Mouse (Mus musculus) heart, adult 2 months (tissue): Measurements from ENCODE around the gene 4930404N11Rik. TPM values are rescaled to one million over a fixed set of nuclear protein-coding genes. Genes with fewer than 3 reads are reported as not detected.
A peak's percentile ranks its signal among the peaks of the same experiment; 100 is the strongest.

Source experiments
- DNase-seq, 2 experiments: peaks; one replicate each; pipeline ENCODE4 v3.0.0; 2021
- H3K27ac ChIP-seq: fragments of 200-600 bp; 2 replicates; pipeline ENCODE4 v1.8.1; 2022
- H3K27me3 ChIP-seq: fragments of 200-500 bp; 2 replicates; pipeline ENCODE4 v1.6.1; 2012; ENCODE audit warnings: mild to moderate bottlenecking, low read length, inconsistent platforms, mixed read lengths; ENCODE audit not compliant: control insufficient read depth, insufficient read depth
- H3K36me3 ChIP-seq: fragments of 200-500 bp; 2 replicates; pipeline ENCODE4 v1.6.1; 2012; ENCODE audit warnings: low read length, inconsistent platforms; ENCODE audit not compliant: control insufficient read depth, insufficient read depth
- H3K4me1 ChIP-seq: fragments of 200-500 bp; 2 replicates; pipeline ENCODE4 v1.6.1; 2011; ENCODE audit warnings: low read length; ENCODE audit not compliant: control insufficient read depth, insufficient read depth
- H3K4me3 ChIP-seq: fragments of 200-600 bp; 2 replicates; pipeline ENCODE4 v1.8.1; 2022
- H3K79me2 ChIP-seq: fragments of 200-500 bp; replicated peaks from 2 replicates; pipeline ENCODE4 v1.6.1; 2012; ENCODE audit warnings: mild to moderate bottlenecking, inconsistent platforms, low read length, moderate library complexity, mixed read lengths; ENCODE audit not compliant: control insufficient read depth, insufficient read depth
- H3K9ac ChIP-seq: fragments of 200-500 bp; 2 replicates; pipeline ENCODE4 v1.6.1; 2012; ENCODE audit warnings: low read depth, mild to moderate bottlenecking, control low read depth, inconsistent platforms, low read length, mixed read lengths
- CTCF ChIP-seq: fragments of 200-600 bp; IDR thresholded peaks from 2 replicates; pipeline ENCODE4 v1.8.1; 2022; ENCODE audit warnings: antibody characterized with exemption, mild to moderate bottlenecking, moderate library complexity
- EP300 ChIP-seq: fragments of 200-500 bp; IDR thresholded peaks from 2 replicates; pipeline ENCODE4 v1.6.1; 2011; ENCODE audit warnings: low read depth, low read length, control low read depth; ENCODE audit not compliant: insufficient read depth
- POLR2A ChIP-seq: fragments of 200-500 bp; IDR thresholded peaks from 2 replicates; pipeline ENCODE4 v1.6.1; 2011; ENCODE audit warnings: mild to moderate bottlenecking, low read depth, low read length, control low read depth; ENCODE audit not compliant: insufficient read depth
- WGBS: fragments of 180-500 bp; shearing (Covaris S2); methylation state at CpG from one replicate; pipeline ENCODE4 v1.1.7; 2018; 5-methylcytosine and 5-hydroxymethylcytosine counted together
- intact Hi-C: fragments of 180-260 bp; cut with DNase I; formaldehyde crosslinking; loops from one replicate; pipeline ENCODE4 v1.15.1; 2025
- polyA plus RNA-seq: library from polyadenylated mRNA; depleted of rRNA; stranded (reverse); fragments of >200 nt; gene quantifications from 2 replicates; pipeline ENCODE4 v1.2.3, GENCODE M21; 2012
- total RNA-seq, 2 experiments: library from RNA; stranded (reverse); gene quantifications; 2 replicates each; pipeline ENCODE4 v1.2.3; 2021

Gene 4930404N11Rik
- total and polyA plus RNA-seq, 3 experiments = 0.64 to 1.2 (median 1.1) TPM

GRCm38 (mm10) chr10:81328386-81328785 lies 37.2 kb downstream of the 4930404N11Rik start, which contains the start of gene Tbxa2r:
TSS of gene Tbxa2r (plus strand) at chr10:81328731.
- H3K4me3 ChIP-seq = peak within 1 kb of the TSS; percentile 27
- TF ChIP-seq POLR2A = no peak
- TF ChIP-seq CTCF = peak; percentile 41
- peak; percentile 74 to 81 for DNase-seq
- H3K79me2 ChIP-seq = no peaks in the 10 kb centered on the region
- WGBS = 22% methylated on average over 10 of the region's 10 CpGs
- H3K4me1 ChIP-seq = peaks cover 33% of the 10 kb centered on the region
- no peaks in the 10 kb centered on the region for H3K36me3 ChIP-seq
- intact Hi-C loops = no loop called here
- no peaks in the 10 kb centered on the region for H3K27me3 ChIP-seq
- peak within 1 kb of the TSS; percentile 86 for H3K27ac ChIP-seq
- H3K9ac ChIP-seq = peak within 1 kb of the TSS; percentile 52

- DNase-seq = peak in 1 of 2 experiments; percentile 61
- Histone ChIP-seq H3K79me2 (no peaks in the 10 kb centered on the region), H3K27me3 (no peaks in the 10 kb centered on the region), H3K27ac (peak overlapping the region; percentile 86), H3K4me3 (no peak overlapping the region), H3K4me1 (peaks cover 33% of the 10 kb centered on the region), H3K9ac (peak overlapping the region; percentile 52), H3K36me3 (no peaks in the 10 kb centered on the region)
- no peak for TF ChIP-seq EP300
- TF ChIP-seq POLR2A = no peak
- TF ChIP-seq CTCF = no peak
- intact Hi-C loops = no loop called here
- WGBS = 12% methylated on average over 2 of the region's 2 CpGs
These were observed 37.7 kb downstream of the 4930404N11Rik start for GRCm38 (mm10) chr10:81327959-81328358.

GRCm38 (mm10) chr10:81326858-81327257 lies 38.8 kb downstream of the 4930404N11Rik start:
- intact Hi-C loops = no loop called here
- Histone ChIP-seq H3K79me2 (no peaks in the 10 kb centered on the region; the same call in 1 of the 2 replicates), H3K4me1 (peaks cover 33% of the 10 kb centered on the region), H3K36me3 (no peaks in the 10 kb centered on the region; the same call in 1 of the 2 replicates), H3K9ac (peak overlapping the region; percentile 52), H3K27me3 (no peaks in the 10 kb centered on the region), H3K4me3 (peak overlapping the region; percentile 4; the same call in 1 of the 2 replicates), H3K27ac (peak overlapping the region; percentile 86)
- WGBS = 40% methylated on average over 6 of the region's 6 CpGs
- peak; percentile 64 for TF ChIP-seq POLR2A
- 0 out of 2 replicates have a peak, but pooled peaks have one; percentile 10 for TF ChIP-seq CTCF
- peak; percentile 78 for TF ChIP-seq EP300
- peak; percentile 69 to 78 for DNase-seq

- Histone ChIP-seq H3K4me1 (peaks cover 32% of the 10 kb centered on the region), H3K79me2 (no peaks in the 10 kb centered on the region; the same call in 1 of the 2 replicates), H3K27me3 (no peaks in the 10 kb centered on the region), H3K9ac (no peak overlapping the region), H3K4me3 (no peak overlapping the region), H3K36me3 (no peaks in the 10 kb centered on the region; the same call in 1 of the 2 replicates), H3K27ac (peak overlapping the region; percentile 86)
- TF ChIP-seq EP300 (no peak), CTCF (no peak), POLR2A (no peak)
- intact Hi-C loops = no loop called here
- DNase-seq = no peak
- 85% methylated on average over 18 of the region's 18 CpGs for WGBS
These were observed 39.8 kb downstream of the 4930404N11Rik start for GRCm38 (mm10) chr10:81325781-81326180.

GRCm38 (mm10) chr10:81325176-81325575 lies 40.4 kb downstream of the 4930404N11Rik start:
- H3K9ac ChIP-seq = no peak overlapping the region
- no peak overlapping the region for H3K27ac ChIP-seq
- DNase-seq = no peak
- H3K4me1 ChIP-seq = peaks cover 29% of the 10 kb centered on the region
- H3K27me3 ChIP-seq = no peaks in the 10 kb centered on the region
- no peak overlapping the region for H3K4me3 ChIP-seq
- WGBS = 94% methylated on average over 21 of the region's 21 CpGs
- H3K36me3 ChIP-seq = no peaks in the 10 kb centered on the region; the same call in 1 of the 2 replicates
- intact Hi-C loops = no loop called here
- TF ChIP-seq CTCF = no peak
- no peak for TF ChIP-seq EP300
- TF ChIP-seq POLR2A = no peak
- H3K79me2 ChIP-seq = no peaks in the 10 kb centered on the region; the same call in 1 of the 2 replicates

- H3K27ac ChIP-seq = no peak overlapping the region
- TF ChIP-seq EP300 (no peak), CTCF (no peak), POLR2A (no peak)
- H3K4me3 ChIP-seq = no peak overlapping the region
- no peak overlapping the region for H3K9ac ChIP-seq
- H3K4me1 ChIP-seq = peaks cover 23% of the 10 kb centered on the region
- intact Hi-C loops = no loop called here
- DNase-seq = no peak
- H3K79me2 ChIP-seq = no peaks in the 10 kb centered on the region; the same call in 1 of the 2 replicates
- no peaks in the 10 kb centered on the region; the same call in 1 of the 2 replicates for H3K36me3 ChIP-seq
- 89% methylated on average over 18 of the region's 18 CpGs for WGBS
- no peaks in the 10 kb centered on the region for H3K27me3 ChIP-seq
These were observed 41.7 kb downstream of the 4930404N11Rik start for GRCm38 (mm10) chr10:81323791-81324530.
